Mouse (Mus musculus): Measurements from ENCODE around the gene Gm37240. TPM values are rescaled to one million over a fixed set of nuclear protein-coding genes. Genes with fewer than 3 reads are reported as not detected.

The Gm37240 gene
- total RNA-seq, 1 experiment = 1.2 TPM

DNA sequence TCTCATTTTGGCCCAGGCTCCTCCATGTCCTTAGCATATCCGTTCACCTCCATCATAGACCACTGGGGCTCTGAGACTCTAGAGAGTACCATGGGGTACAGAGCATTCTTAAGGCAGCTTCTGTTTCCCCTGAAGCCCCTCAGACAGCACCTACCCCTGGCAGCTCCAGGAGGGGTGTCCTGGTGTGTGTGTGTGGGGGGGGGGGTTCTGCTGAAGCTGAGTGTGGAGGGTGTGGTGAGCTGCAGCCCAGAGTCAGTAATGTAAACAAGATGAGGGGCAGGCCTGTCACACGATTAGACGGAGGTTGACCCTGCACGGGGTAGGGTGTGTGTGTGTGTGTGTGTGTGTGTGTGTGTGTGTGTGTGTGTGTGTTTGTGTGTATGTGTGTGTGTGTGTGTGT lies 1425.6 kb downstream of the Gm37240 start:
- TF ChIP-seq MAFK (IDR thresholded peaks at IDR 0.05; ENCODE audit: insufficient read depth, low read depth, low read length) (no peak), ZC3H11A (IDR thresholded peaks at IDR 0.05; ENCODE audit: borderline replicate concordance, low read depth, low read length) (no peak), HCFC1 (IDR thresholded peaks at IDR 0.05; ENCODE audit: borderline replicate concordance, insufficient read depth, low read length) (no peak), ZNF384 (IDR thresholded peaks at IDR 0.05; ENCODE audit: low read depth, low read length) (no peak), CHD2 (IDR thresholded peaks at IDR 0.05; ENCODE audit: low read depth, low read length) (no peak)
- H3K4me3 ChIP-seq (ENCODE audit: insufficient read depth in 1 of 2, low read depth in 1 of 2, low read length in 2 of 2, poor library complexity in 1 of 2, severe bottlenecking in 1 of 2) = no peak overlapping the region
- H3K27ac ChIP-seq (ENCODE audit: insufficient read depth, low read depth, low read length, poor library complexity, severe bottlenecking) = no peak overlapping the region
- H3K4me1 ChIP-seq (ENCODE audit: control insufficient read depth in 2 of 2, insufficient read depth in 2 of 2, low read length in 2 of 2, poor library complexity in 1 of 2) = peaks cover 5 to 18% of the 10 kb centered on the region in 2 experiments; a peak in 1 of 4 replicates
- no peaks in the 10 kb centered on the region for H3K36me3 ChIP-seq (ENCODE audit: control insufficient read depth, insufficient read depth, low read length, poor library complexity, severe bottlenecking)
- no peak overlapping the region for H3K9ac ChIP-seq (ENCODE audit: insufficient read depth, low read depth, low read length, poor library complexity, severe bottlenecking)
- in situ Hi-C loops (cut with MboI; ENCODE audit: low sequenced_read_pairs in 2 of 2, unreplicated experiment in 2 of 2) = no loop called here
- DNase-seq (ENCODE audit: low read depth, low spot score) = no peak
- no peaks in the 10 kb centered on the region for H3K9me3 ChIP-seq (ENCODE audit: control insufficient read depth, insufficient read depth, low read depth, low read length)

- Histone ChIP-seq H3K9ac (ENCODE audit: insufficient read depth, low read depth, low read length, poor library complexity, severe bottlenecking) (no peak overlapping the region), H3K9me3 (ENCODE audit: control insufficient read depth, insufficient read depth, low read depth, low read length) (no peaks in the 10 kb centered on the region), H3K4me1 (ENCODE audit: control insufficient read depth in 2 of 2, insufficient read depth in 2 of 2, low read length in 2 of 2, poor library complexity in 1 of 2) (peaks cover 5 to 18% of the 10 kb centered on the region in 2 experiments; a peak in 1 of 4 replicates), H3K27ac (ENCODE audit: insufficient read depth, low read depth, low read length, poor library complexity, severe bottlenecking) (no peak overlapping the region), H3K4me3 (ENCODE audit: insufficient read depth in 1 of 2, low read depth in 1 of 2, low read length in 2 of 2, poor library complexity in 1 of 2, severe bottlenecking in 1 of 2) (no peak overlapping the region), H3K36me3 (ENCODE audit: control insufficient read depth, insufficient read depth, low read length, poor library complexity, severe bottlenecking) (no peaks in the 10 kb centered on the region)
- TF ChIP-seq HCFC1 (IDR thresholded peaks at IDR 0.05; ENCODE audit: borderline replicate concordance, insufficient read depth, low read length) (no peak), ZNF384 (IDR thresholded peaks at IDR 0.05; ENCODE audit: low read depth, low read length) (no peak), ZC3H11A (IDR thresholded peaks at IDR 0.05; ENCODE audit: borderline replicate concordance, low read depth, low read length) (no peak), MAFK (IDR thresholded peaks at IDR 0.05; ENCODE audit: insufficient read depth, low read depth, low read length) (no peak), CHD2 (IDR thresholded peaks at IDR 0.05; ENCODE audit: low read depth, low read length) (no peak)
- DNase-seq (ENCODE audit: low read depth, low spot score) = no peak
- in situ Hi-C loops (cut with MboI; ENCODE audit: low sequenced_read_pairs in 2 of 2, unreplicated experiment in 2 of 2) = no loop called here
Measured at GRCm38 (mm10) chr3:84460952-84461351, 1426.4 kb downstream of the Gm37240 start.

- no peak for TF ChIP-seq HCFC1 (IDR thresholded peaks at IDR 0.05; ENCODE audit: borderline replicate concordance, insufficient read depth, low read length)
- no peak for TF ChIP-seq ZC3H11A (IDR thresholded peaks at IDR 0.05; ENCODE audit: borderline replicate concordance, low read depth, low read length)
- no peak for TF ChIP-seq MAFK (IDR thresholded peaks at IDR 0.05; ENCODE audit: insufficient read depth, low read depth, low read length)
- no peak for TF ChIP-seq CHD2 (IDR thresholded peaks at IDR 0.05; ENCODE audit: low read depth, low read length)
- no peak for TF ChIP-seq ZNF384 (IDR thresholded peaks at IDR 0.05; ENCODE audit: low read depth, low read length)
- in situ Hi-C loops (cut with MboI; ENCODE audit: low sequenced_read_pairs in 2 of 2, unreplicated experiment in 2 of 2) = no loop called here
- Histone ChIP-seq H3K4me3 (ENCODE audit: insufficient read depth in 1 of 2, low read depth in 1 of 2, low read length in 2 of 2, poor library complexity in 1 of 2, severe bottlenecking in 1 of 2) (no peak overlapping the region), H3K9me3 (ENCODE audit: control insufficient read depth, insufficient read depth, low read depth, low read length) (no peaks in the 10 kb centered on the region), H3K4me1 (ENCODE audit: control insufficient read depth in 2 of 2, insufficient read depth in 2 of 2, low read length in 2 of 2, poor library complexity in 1 of 2) (peaks cover 5 to 18% of the 10 kb centered on the region in 2 experiments; a peak in 1 of 4 replicates), H3K36me3 (ENCODE audit: control insufficient read depth, insufficient read depth, low read length, poor library complexity, severe bottlenecking) (no peaks in the 10 kb centered on the region), H3K9ac (ENCODE audit: insufficient read depth, low read depth, low read length, poor library complexity, severe bottlenecking) (no peak overlapping the region), H3K27ac (ENCODE audit: insufficient read depth, low read depth, low read length, poor library complexity, severe bottlenecking) (no peak overlapping the region)
- DNase-seq (ENCODE audit: low read depth, low spot score) = no peak
Measured at GRCm38 (mm10) chr3:84460499-84460898, 1426.8 kb downstream of the Gm37240 start.

GRCm38 (mm10) chr3:84455733-84456417 lies 1431.4 kb downstream of the Gm37240 start:
- Histone ChIP-seq H3K9ac (ENCODE audit: insufficient read depth, low read depth, low read length, poor library complexity, severe bottlenecking) (no peak overlapping the region), H3K4me1 (ENCODE audit: control insufficient read depth in 2 of 2, insufficient read depth in 2 of 2, low read length in 2 of 2, poor library complexity in 1 of 2) (peaks cover 5 to 8% of the 10 kb centered on the region in 2 experiments; a peak in 1 of 4 replicates), H3K27ac (ENCODE audit: insufficient read depth, low read depth, low read length, poor library complexity, severe bottlenecking) (no peak overlapping the region), H3K9me3 (ENCODE audit: control insufficient read depth, insufficient read depth, low read depth, low read length) (no peaks in the 10 kb centered on the region), H3K4me3 (ENCODE audit: insufficient read depth in 1 of 2, low read depth in 1 of 2, low read length in 2 of 2, poor library complexity in 1 of 2, severe bottlenecking in 1 of 2) (no peak overlapping the region), H3K36me3 (ENCODE audit: control insufficient read depth, insufficient read depth, low read length, poor library complexity, severe bottlenecking) (no peaks in the 10 kb centered on the region)
- no peak for TF ChIP-seq ZC3H11A (IDR thresholded peaks at IDR 0.05; ENCODE audit: borderline replicate concordance, low read depth, low read length)
- no peak for TF ChIP-seq MAFK (IDR thresholded peaks at IDR 0.05; ENCODE audit: insufficient read depth, low read depth, low read length)
- no peak for TF ChIP-seq HCFC1 (IDR thresholded peaks at IDR 0.05; ENCODE audit: borderline replicate concordance, insufficient read depth, low read length)
- TF ChIP-seq CHD2 (IDR thresholded peaks at IDR 0.05; ENCODE audit: low read depth, low read length) = no peak
- TF ChIP-seq ZNF384 (IDR thresholded peaks at IDR 0.05; ENCODE audit: low read depth, low read length) = no peak
- in situ Hi-C loops (cut with MboI; ENCODE audit: low sequenced_read_pairs in 2 of 2, unreplicated experiment in 2 of 2) = no loop called here
- no peak for DNase-seq (ENCODE audit: low read depth, low spot score)

All from ES-E14 (cell line).